Mouse (Mus musculus) CH12.LX (cell line): ENCODE data around the gene Olfml2a. TPM values are rescaled to one million over a fixed set of nuclear protein-coding genes. Genes with fewer than 3 reads are reported as not detected.

ENCODE experiments used
- DNase-seq: peaks from one replicate; pipeline ENCODE4 v3.0.0-alpha.2; 2013; ENCODE audit errors: extremely low read depth
- H3K27ac ChIP-seq: 2 replicates; pipeline ENCODE4 v1.5.1; 2012; ENCODE audit warnings: low read depth, mild to moderate bottlenecking, control low read depth, moderate library complexity; ENCODE audit not compliant: insufficient read depth
- H3K27me3 ChIP-seq: replicated peaks from 2 replicates; pipeline ENCODE3; 2012; ENCODE audit warnings: inconsistent platforms
- H3K36me3 ChIP-seq, 2 experiments: replicated peaks in 1 of 2; 2 replicates each; pipeline versions ENCODE3 to v1.6.1; 2012; ENCODE audit warnings: inconsistent platforms in 1 of 2, low read length in 1 of 2, mild to moderate bottlenecking in 1 of 2, mixed read lengths in 1 of 2, moderate library complexity in 1 of 2; ENCODE audit not compliant: control insufficient read depth in 1 of 2, insufficient read depth in 1 of 2
- H3K4me1 ChIP-seq, 2 experiments: 2 replicates each; pipeline ENCODE4 v1.6.1; 2012; ENCODE audit warnings: inconsistent platforms in 1 of 2, moderate library complexity in 1 of 2; ENCODE audit not compliant: insufficient read depth in 2 of 2, control insufficient read depth in 1 of 2
- H3K4me2 ChIP-seq: 2 replicates; pipeline ENCODE4 v1.6.1; 2012; ENCODE audit warnings: low read depth, mild to moderate bottlenecking, control low read depth; ENCODE audit not compliant: poor library complexity, insufficient read depth, severe bottlenecking
- H3K4me3 ChIP-seq, 3 experiments: fragments of 150-350 bp in 1 of 3; sonication (generic) in 1 of 3; replicated peaks in 1 of 3; 2 replicates each; pipeline versions ENCODE3 to v1.5.1; 2011 to 2012; ENCODE audit warnings: low read depth in 2 of 3, low read length in 2 of 3, mild to moderate bottlenecking in 2 of 3, moderate library complexity in 2 of 3, control low read depth in 1 of 3, improper control_type of control experiment in 1 of 3, inconsistent platforms in 1 of 3, mixed read lengths in 1 of 3; ENCODE audit not compliant: poor library complexity in 1 of 3
- H3K79me2 ChIP-seq: replicated peaks from 2 replicates; pipeline ENCODE4 v1.6.1; 2012; ENCODE audit warnings: mild to moderate bottlenecking, moderate library complexity; ENCODE audit not compliant: control insufficient read depth, poor library complexity, insufficient read depth, severe bottlenecking; ENCODE audit errors: extremely low read depth
- H3K9ac ChIP-seq: 2 replicates; pipeline ENCODE4 v1.6.1; 2012; ENCODE audit warnings: low read depth, mild to moderate bottlenecking, control low read depth, moderate library complexity; ENCODE audit not compliant: insufficient read depth
- H3K9me3 ChIP-seq: replicated peaks from 2 replicates; pipeline ENCODE3; 2012; ENCODE audit warnings: low read length, inconsistent platforms, mixed read lengths
- CHD2 ChIP-seq: IDR thresholded peaks from 2 replicates; pipeline ENCODE4 v1.6.1; 2011; ENCODE audit warnings: low read length, improper control_type of control experiment
- E2F4 ChIP-seq: IDR thresholded peaks from 2 replicates; pipeline ENCODE4 v1.6.1; 2011; ENCODE audit warnings: low read depth, low read length, improper control_type of control experiment; ENCODE audit not compliant: insufficient replicate concordance
- ETS1 ChIP-seq: conservative IDR thresholded peaks from 2 replicates; pipeline ENCODE4 v1.6.1; 2012; ENCODE audit warnings: low read depth, mild to moderate bottlenecking, inconsistent platforms, low read length, improper control_type of control experiment, moderate library complexity
- GABPA ChIP-seq: IDR thresholded peaks from 2 replicates; pipeline ENCODE4 v1.6.1; 2012; ENCODE audit warnings: low read depth, low read length, improper control_type of control experiment, inconsistent platforms; ENCODE audit not compliant: insufficient replicate concordance
- HCFC1 ChIP-seq: IDR thresholded peaks from 2 replicates; pipeline ENCODE4 v1.6.1; 2012; ENCODE audit warnings: low read depth, mild to moderate bottlenecking, inconsistent platforms, low read length, improper control_type of control experiment
- JUN ChIP-seq: IDR thresholded peaks from 2 replicates; pipeline ENCODE4 v1.6.1; 2011; ENCODE audit warnings: low read depth, mild to moderate bottlenecking, low read length, improper control_type of control experiment, moderate library complexity; ENCODE audit not compliant: insufficient read depth
- MEF2A ChIP-seq: IDR thresholded peaks from 2 replicates; pipeline ENCODE4 v1.6.1; 2014; ENCODE audit warnings: low read depth, mild to moderate bottlenecking, inconsistent platforms, low read length, improper control_type of control experiment, borderline replicate concordance
- NRF1 ChIP-seq: IDR thresholded peaks from 2 replicates; pipeline ENCODE4 v1.6.1; 2014; ENCODE audit warnings: low read depth, mild to moderate bottlenecking, inconsistent platforms, low read length, improper control_type of control experiment, moderate library complexity
- PAX5 ChIP-seq: IDR thresholded peaks from 2 replicates; pipeline ENCODE4 v1.6.1; 2012; ENCODE audit warnings: low read length, inconsistent platforms, mixed read lengths
- POLR2A ChIP-seq: IDR thresholded peaks from 2 replicates; pipeline ENCODE4 v1.6.1; 2011; ENCODE audit warnings: low read depth, mild to moderate bottlenecking, improper control_type of control experiment, low read length
- POLR2AphosphoS2 ChIP-seq: IDR thresholded peaks from 2 replicates; pipeline ENCODE4 v1.6.1; 2011; ENCODE audit warnings: low read depth, low read length, improper control_type of control experiment
- RAD21 ChIP-seq: IDR thresholded peaks from 2 replicates; pipeline ENCODE4 v1.6.1; 2011; ENCODE audit warnings: low read depth, mild to moderate bottlenecking, low read length, improper control_type of control experiment, moderate library complexity
- RCOR1 ChIP-seq: conservative IDR thresholded peaks from 2 replicates; pipeline ENCODE4 v1.6.1; 2012; ENCODE audit warnings: low read depth, mild to moderate bottlenecking, inconsistent platforms, low read length, improper control_type of control experiment
- TBP ChIP-seq: conservative IDR thresholded peaks from 2 replicates; pipeline ENCODE4 v1.6.1; 2011; ENCODE audit warnings: low read depth, low read length, improper control_type of control experiment
- UBTF ChIP-seq: IDR thresholded peaks from 2 replicates; pipeline ENCODE4 v1.6.1; 2012; ENCODE audit warnings: low read depth, mild to moderate bottlenecking, inconsistent platforms, low read length, improper control_type of control experiment, moderate library complexity
- USF1 ChIP-seq: IDR thresholded peaks from 2 replicates; pipeline ENCODE4 v1.6.1; 2014; ENCODE audit warnings: low read depth, mild to moderate bottlenecking, inconsistent platforms, low read length, improper control_type of control experiment
- USF2 ChIP-seq: conservative IDR thresholded peaks from 2 replicates; pipeline ENCODE4 v1.6.1; 2011; ENCODE audit warnings: low read depth, low read length, improper control_type of control experiment
- ZKSCAN1 ChIP-seq: IDR thresholded peaks from 2 replicates; pipeline ENCODE4 v1.6.1; 2012; ENCODE audit warnings: low read depth, inconsistent platforms, low read length, improper control_type of control experiment, borderline replicate concordance
- ZMIZ1 ChIP-seq: IDR thresholded peaks from 2 replicates; pipeline ENCODE4 v1.6.1; 2012; ENCODE audit warnings: low read depth, mild to moderate bottlenecking, inconsistent platforms, low read length, improper control_type of control experiment
- ZNF384 ChIP-seq: IDR thresholded peaks from 2 replicates; pipeline ENCODE4 v1.6.1; 2012; ENCODE audit warnings: low read depth, low read length, improper control_type of control experiment, inconsistent platforms
- dilution Hi-C: fragments of 300-500 bp; cut with MboI; formaldehyde crosslinking; loops from 2 replicates; pipeline ENCODE4 v1.14.3; 2020; ENCODE audit warnings: low sequenced_read_pairs; ENCODE audit not compliant: extremely low pct_unique_long_range_greater_than_20kb, extremely low pct_ligation_motif_present
- in situ Hi-C: fragments of 300-500 bp; cut with MboI; formaldehyde crosslinking; loops from 3 replicates; pipeline ENCODE4 v1.14.3; 2019; ENCODE audit warnings: low sequenced_read_pairs, low pct_ligation_motif_present, low pct_unique_long_range_greater_than_20kb, mixed read lengths
- polyA plus RNA-seq: library from polyadenylated mRNA; unstranded; fragments of >175 nt; gene quantifications from 2 replicates; pipeline ENCODE4 v1.2.1, GENCODE M21; 2012; ENCODE audit warnings: low read depth; ENCODE audit not compliant: insufficient read length
- total RNA-seq, 2 experiments: library from RNA; depleted of rRNA; stranded (reverse); fragments of 300-350 nt in 1 of 2; fragments of >200 nt in 1 of 2; gene quantifications; 2 replicates each; pipeline ENCODE4 v1.2.3; 2012 to 2014

Gene Olfml2a
- total and polyA plus RNA-seq, 3 experiments = 4.3 to 8.5 (median 5.5) TPM

GRCm38 (mm10) chr2:39003106-39003505 lies 71.3 kb downstream of the Olfml2a start:
- in situ Hi-C loops = no loop called here
- H3K4me3 ChIP-seq = peak overlapping the region; percentile 94 to 99 (median 97)

GRCm38 (mm10) chr2:39003512-39003911 lies 71.7 kb downstream of the Olfml2a start:
- Histone ChIP-seq H3K79me2 (peaks cover 47% of the 10 kb centered on the region), H3K4me2 (peak overlapping the region; percentile 89), H3K9me3 (no peaks in the 10 kb centered on the region), H3K4me1 (peaks cover 3 to 43% of the 10 kb centered on the region in 2 experiments), H3K4me3 (peak overlapping the region; percentile 94 to 99 (median 97)), H3K36me3 (peaks cover 43 to 53% of the 10 kb centered on the region in 2 experiments), H3K27me3 (no peaks in the 10 kb centered on the region), H3K9ac (peak overlapping the region; percentile 98), H3K27ac (peak overlapping the region; percentile 50)
- no peak for TF ChIP-seq RAD21
- TF ChIP-seq USF2 = no peak
- no peak for TF ChIP-seq USF1
- TF ChIP-seq JUN = no peak
- no peak for TF ChIP-seq TBP
- no peak for TF ChIP-seq RCOR1
- TF ChIP-seq E2F4 = no peak
- TF ChIP-seq NRF1 = no peak
- TF ChIP-seq PAX5 = no peak
- no peak for TF ChIP-seq UBTF
- TF ChIP-seq HCFC1 = no peak
- no peak for TF ChIP-seq ETS1
- no peak for TF ChIP-seq ZKSCAN1
- no peak for TF ChIP-seq ZNF384
- TF ChIP-seq GABPA = no peak
- TF ChIP-seq ZMIZ1 = no peak
- TF ChIP-seq CHD2 = no peak
- TF ChIP-seq POLR2A = no peak; the same call in 1 of the 2 replicates
- dilution Hi-C loops (no loop called here), in situ Hi-C loops (no loop called here)
- no peak for DNase-seq

More at GRCm38 (mm10) chr2:39003106-39003505, 71.3 kb downstream of the Olfml2a start:
- Histone ChIP-seq H3K4me1 (peaks cover 3 to 46% of the 10 kb centered on the region in 2 experiments), H3K9me3 (no peaks in the 10 kb centered on the region), H3K27me3 (no peaks in the 10 kb centered on the region), H3K27ac (peak overlapping the region; percentile 50), H3K9ac (peak overlapping the region; percentile 98), H3K79me2 (peaks cover 44% of the 10 kb centered on the region), H3K4me2 (peak overlapping the region; percentile 89), H3K36me3 (peaks cover 43 to 53% of the 10 kb centered on the region in 2 experiments)
- no peak for DNase-seq
- dilution Hi-C loops = no loop called here
- TF ChIP-seq MEF2A (no peak), POLR2AphosphoS2 (peak; percentile 63; the same call in 1 of the 2 replicates), ZNF384 (peak; percentile 89), HCFC1 (no peak), USF1 (no peak), NRF1 (peak; percentile 21; the same call in 1 of the 2 replicates)
